Mouse (Mus musculus): ENCODE measurements around the gene Ephb6. TPM values are rescaled to one million over a fixed set of nuclear protein-coding genes. Genes with fewer than 3 reads are reported as not detected.

The Ephb6 gene
- polyA plus RNA-seq, 1 experiment from 2014 or later, result 17.7 TPM

- Histone ChIP-seq H3K4me1 (no peaks in the 10 kb centered on the region), H3K4me2 (no peak overlapping the region), H3K36me3 (replicated peaks) (no peaks in the 10 kb centered on the region), H3K9ac (no peak overlapping the region), H3K9me3 (no peaks in the 10 kb centered on the region), H3K27me3 (no peaks in the 10 kb centered on the region), H3K4me3 (replicated peaks) (no peak overlapping the region), H3K27ac (no peak overlapping the region)
- no peak for ATAC-seq (ENCODE audit: low FRiP score)
- 91% methylated on average over 1 of the region's 1 CpGs for WGBS
Observed at GRCm38 (mm10) chr6:41658487-41658886, 53.2 kb downstream of the Ephb6 start.

GRCm38 (mm10) chr6:41662320-41662719 is 57.0 kb downstream of the Ephb6 start:
- no peaks in the 10 kb centered on the region for H3K4me1 ChIP-seq
- no peak for ATAC-seq (ENCODE audit: low FRiP score)
- no peak overlapping the region for H3K27ac ChIP-seq
- H3K36me3 ChIP-seq (replicated peaks), result no peaks in the 10 kb centered on the region
- no peak overlapping the region for H3K4me3 ChIP-seq (replicated peaks)
- no peak overlapping the region for H3K4me2 ChIP-seq
- 27% methylated on average over 2 of the region's 2 CpGs for WGBS
- no peak overlapping the region for H3K9ac ChIP-seq
- no peaks in the 10 kb centered on the region for H3K9me3 ChIP-seq
- no peaks in the 10 kb centered on the region for H3K27me3 ChIP-seq

Other genes with a start within 250 kb of the Ephb6 start
- gene Prss3, start 227.8 kb upstream of the Ephb6 start, polyA plus RNA-seq (2016; fragmentation: Nextera tagmentation; extraction: Ambion mirVana), result 0.27 TPM in 1 of 2 replicates, not detected in the other
- not detected in 2 replicates for gene Gm5771, start 213.1 kb upstream of the Ephb6 start, polyA plus RNA-seq (2016; fragmentation: Nextera tagmentation; extraction: Ambion mirVana)
- gene Gm10334, start 159.3 kb upstream of the Ephb6 start, polyA plus RNA-seq (2016; fragmentation: Nextera tagmentation; extraction: Ambion mirVana), result not detected in 2 replicates
- gene Prss1, start 146.6 kb upstream of the Ephb6 start, polyA plus RNA-seq (2016; fragmentation: Nextera tagmentation; extraction: Ambion mirVana), result not detected in 2 replicates
- gene Prss2, start 83.7 kb upstream of the Ephb6 start, polyA plus RNA-seq (2016; fragmentation: Nextera tagmentation; extraction: Ambion mirVana), result not detected in 2 replicates
- 0.31 and 0.52 TPM in 2 replicates for gene Trpv6, start 30.9 kb downstream of the Ephb6 start, polyA plus RNA-seq (2016; fragmentation: Nextera tagmentation; extraction: Ambion mirVana)
- gene Trpv5, start 75.3 kb downstream of the Ephb6 start, polyA plus RNA-seq (2016; fragmentation: Nextera tagmentation; extraction: Ambion mirVana), result not detected in 2 replicates
- gene Llcfc1, start 78.9 kb downstream of the Ephb6 start, polyA plus RNA-seq (2016; fragmentation: Nextera tagmentation; extraction: Ambion mirVana), result not detected in 2 replicates
- gene Kel, start 98.9 kb downstream of the Ephb6 start, polyA plus RNA-seq (2016; fragmentation: Nextera tagmentation; extraction: Ambion mirVana), result 5.8 and 7.5 TPM in 2 replicates
- gene Olfr459, start 169.7 kb downstream of the Ephb6 start, polyA plus RNA-seq (2016; fragmentation: Nextera tagmentation; extraction: Ambion mirVana), result not detected in 2 replicates
- not detected in 2 replicates for gene Pip, start 242.1 kb downstream of the Ephb6 start, polyA plus RNA-seq (2016; fragmentation: Nextera tagmentation; extraction: Ambion mirVana)
- gene Sval2, start 247.5 kb downstream of the Ephb6 start, polyA plus RNA-seq (2016; fragmentation: Nextera tagmentation; extraction: Ambion mirVana), result not detected in 2 replicates